Mouse (Mus musculus) liver, postnatal 0 days (tissue): Measurements from ENCODE around the gene Lrrc32.

Experiments used
- CTCF ChIP-seq: sonication (generic); IDR thresholded peaks from 2 replicates; pipeline ENCODE4 v1.5.1; 2016; ENCODE audit warnings: antibody characterized with exemption, low read depth
- EP300 ChIP-seq: IDR thresholded peaks from 2 replicates; pipeline ENCODE4 v1.6.1; 2016; ENCODE audit warnings: antibody characterized with exemption, low read depth, mild to moderate bottlenecking

- TF ChIP-seq CTCF, result no peak
- TF ChIP-seq EP300, result no peak
Measured at GRCm38 (mm10) chr7:98543853-98544370, 54.8 kb downstream of the Lrrc32 start.
